25 mouse cellular contexts compared by ENCODE assay signal in the genomic region with DNA sequence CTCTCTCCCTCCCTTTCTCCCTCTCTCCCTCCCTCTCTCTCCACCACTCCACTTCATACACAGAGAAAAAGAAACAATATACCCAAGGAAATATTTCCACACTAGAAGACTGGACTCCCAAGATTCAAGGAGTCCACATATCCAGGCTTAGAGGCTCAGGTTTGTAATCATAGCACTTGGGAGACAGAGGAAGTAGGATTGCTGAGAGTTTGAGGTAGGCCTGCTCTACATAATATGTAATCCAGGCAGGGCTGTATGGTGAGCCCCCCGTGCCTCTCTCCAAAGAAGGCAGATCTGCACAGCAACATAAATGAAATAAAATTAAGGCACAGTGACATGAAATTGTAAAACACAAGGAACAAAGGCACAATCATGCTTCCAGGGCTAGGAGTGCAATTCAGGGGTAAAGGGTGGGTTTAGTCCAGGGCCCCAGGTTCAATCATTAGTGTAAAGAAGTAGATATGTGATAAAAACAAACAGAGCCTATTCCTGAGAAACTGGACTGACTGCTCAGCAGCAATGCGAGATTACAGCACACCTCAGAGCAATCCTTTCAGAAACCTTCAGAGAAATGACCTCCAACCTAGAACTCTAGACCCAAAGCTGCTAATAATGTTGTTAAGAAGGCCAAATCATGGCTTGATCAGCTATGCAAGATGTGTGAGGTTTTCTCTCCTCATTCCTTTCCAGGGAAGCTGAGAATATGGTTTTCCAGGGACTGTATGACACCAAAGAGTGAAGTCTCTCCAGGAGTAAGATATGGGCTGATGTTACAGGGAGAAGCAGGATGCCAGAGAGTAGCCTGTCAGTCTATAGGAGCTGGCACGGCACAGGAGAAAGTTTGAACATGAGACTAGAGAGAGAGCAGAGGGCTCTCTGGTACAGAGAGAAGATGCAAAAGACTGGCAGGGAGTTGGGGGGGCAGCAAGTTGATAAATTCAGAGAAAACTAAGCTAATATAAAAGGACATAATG.
"Had no signal": no experiment of that assay in that cellular context is flagged by ENCODE, and none has a peak within 500 bp of the region (broad histone marks: within the 10 kb centered on the region; RNA-seq: fewer than 3 reads in every experiment).

No protein-coding gene starts in this region.

- H3K9ac ChIP-seq: heart, embryonic 12.5 days; hindbrain, embryonic 12.5 days; hindbrain, embryonic 14.5 days; kidney, embryonic 15.5 days; limb, embryonic 13.5 days; limb, embryonic 15.5 days; liver, embryonic 12.5 days; liver, embryonic 14.5 days had no signal

- ATAC-seq: hindbrain, embryonic 16.5 days; inflammation-experienced regulatory T-cells, adult 6 months; liver, embryonic 12.5 days had no signal

- H3K27me3 ChIP-seq: heart, embryonic 12.5 days; hindbrain, embryonic 12.5 days; kidney, embryonic 15.5 days; limb, embryonic 13.5 days; limb, embryonic 15.5 days; liver, embryonic 12.5 days had no signal

- H3K27ac ChIP-seq: gastrocnemius, adult 2 months; heart, embryonic 10.5 days; hindbrain, embryonic 10.5 days; hindbrain, embryonic 12.5 days; hindbrain, embryonic 14.5 days; kidney, embryonic 15.5 days; kidney, postnatal 0 days; layer of hippocampus, adult 2 months; left cerebral cortex, adult 2 months; limb, embryonic 13.5 days; limb, embryonic 15.5 days; liver, embryonic 12.5 days; liver, embryonic 14.5 days had no signal

- H3K9me3 ChIP-seq: heart, embryonic 10.5 days; hindbrain, embryonic 12.5 days; kidney, embryonic 15.5 days had no signal

- DNase-seq: gastrocnemius, adult 2 months; gastrocnemius, postnatal 10 days; gastrocnemius, postnatal 25 days; heart, postnatal 10 days; heart, postnatal 4 days; kidney, adult 2 months; kidney, adult 9 months; kidney, postnatal 14 days; kidney, postnatal 4 days; left cerebral cortex, postnatal 4 days had no signal

- H3K36me3 ChIP-seq: heart, embryonic 10.5 days; heart, embryonic 12.5 days; hindbrain, embryonic 10.5 days; hindbrain, embryonic 12.5 days; kidney, embryonic 15.5 days; limb, embryonic 13.5 days; limb, embryonic 15.5 days; liver, embryonic 12.5 days had no signal

- H3K4me2 ChIP-seq: heart, embryonic 12.5 days; hindbrain, embryonic 12.5 days; hindbrain, embryonic 14.5 days; kidney, embryonic 15.5 days; limb, embryonic 13.5 days; limb, embryonic 15.5 days; liver, embryonic 12.5 days had no signal

- H3K4me3 ChIP-seq: gastrocnemius, adult 2 months; heart, embryonic 10.5 days; heart, embryonic 12.5 days; hindbrain, embryonic 10.5 days; hindbrain, embryonic 12.5 days; kidney, embryonic 15.5 days; layer of hippocampus, adult 2 months; left cerebral cortex, adult 2 months; limb, embryonic 13.5 days; limb, embryonic 15.5 days; liver, embryonic 12.5 days had no signal

- H3K4me1 ChIP-seq: heart, embryonic 10.5 days; heart, embryonic 12.5 days; hindbrain, embryonic 10.5 days; hindbrain, embryonic 12.5 days; kidney, embryonic 15.5 days; limb, embryonic 13.5 days; limb, embryonic 15.5 days; liver, embryonic 12.5 days had no signal
